Mouse (Mus musculus): ENCODE results near the gene Pde4d. TPM values are rescaled to one million over a fixed set of nuclear protein-coding genes. Genes with fewer than 3 reads are reported as not detected.

Pde4d gene
- total RNA-seq, 2 experiments from 2014 or later: 72.4 to 79.0 TPM

- DNase-seq (ENCODE audit: low spot score in 2 of 2): no peak
Measured at GRCm38 (mm10) chr13:109722237-109723119, 1272.7 kb downstream of the Pde4d start.

GRCm38 (mm10) chr13:109727346-109727745 is 1277.6 kb downstream of the Pde4d start:
- no peak for DNase-seq (ENCODE audit: low spot score in 2 of 2)

GRCm38 (mm10) chr13:109729612-109730011 is 1279.9 kb downstream of the Pde4d start:
- no peak for DNase-seq (ENCODE audit: low spot score in 2 of 2)

- no peak for DNase-seq (ENCODE audit: low spot score in 2 of 2)
Measured at GRCm38 (mm10) chr13:109732655-109733376, 1283.1 kb downstream of the Pde4d start.

DNA sequence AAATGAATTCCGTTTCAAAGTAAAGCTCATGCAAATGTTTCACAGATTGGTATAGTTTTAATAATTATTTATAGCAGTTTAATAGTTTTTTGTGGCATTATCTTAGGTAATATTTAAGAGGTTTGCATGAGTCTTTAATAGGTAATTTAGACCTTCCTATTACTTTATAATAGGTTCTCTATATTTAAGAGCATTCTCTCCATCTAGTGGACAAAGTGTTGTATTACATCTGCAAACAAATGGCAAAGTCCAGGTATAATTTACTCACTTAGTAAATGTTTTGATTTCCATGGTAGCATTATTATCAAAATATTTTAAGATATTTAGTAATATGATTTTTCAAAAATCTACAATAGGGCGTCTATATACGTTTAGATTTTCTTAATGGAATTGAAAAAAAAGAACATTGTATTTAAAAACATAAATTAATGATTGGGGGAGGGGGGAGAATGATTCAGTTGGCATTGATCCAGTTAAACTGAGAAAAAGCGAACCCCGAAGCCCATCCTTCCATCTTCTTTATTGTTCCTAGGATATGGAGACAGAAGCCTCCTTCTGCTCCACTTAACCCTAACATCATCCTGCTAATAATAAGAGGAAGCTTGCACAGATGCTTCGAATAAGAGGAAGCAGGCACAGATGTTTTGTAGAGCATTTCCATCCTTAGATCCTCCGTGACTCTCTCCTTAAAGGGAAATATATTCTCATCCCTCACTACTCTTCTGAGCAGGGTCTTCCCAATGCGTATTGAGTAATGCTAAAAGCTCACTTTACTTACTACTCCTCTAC is 1286.7 kb downstream of the Pde4d start:
- peak in 1 of 2 experiments; percentile 48 for DNase-seq (ENCODE audit: low spot score in 2 of 2)

DNA sequence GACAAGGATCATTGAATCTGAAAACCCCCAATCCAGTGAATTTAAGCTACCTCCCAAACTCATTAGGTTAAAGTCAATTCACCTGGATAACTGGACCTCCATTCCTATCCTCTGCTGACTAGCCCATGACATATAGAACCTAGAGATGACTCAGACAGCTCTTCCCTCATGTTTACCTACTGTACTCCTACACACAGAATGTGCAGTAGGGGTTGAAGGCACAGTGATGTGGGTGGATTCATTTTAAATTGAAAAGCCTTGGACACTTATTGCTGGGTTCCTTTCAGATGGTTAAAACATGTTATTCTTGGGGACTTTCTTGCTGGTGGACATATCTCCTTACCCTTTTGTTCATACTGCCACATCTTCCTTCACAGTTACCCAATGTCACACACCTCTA is 1296.7 kb downstream of the Pde4d start:
- no peak for DNase-seq (ENCODE audit: low spot score in 2 of 2)

DNA sequence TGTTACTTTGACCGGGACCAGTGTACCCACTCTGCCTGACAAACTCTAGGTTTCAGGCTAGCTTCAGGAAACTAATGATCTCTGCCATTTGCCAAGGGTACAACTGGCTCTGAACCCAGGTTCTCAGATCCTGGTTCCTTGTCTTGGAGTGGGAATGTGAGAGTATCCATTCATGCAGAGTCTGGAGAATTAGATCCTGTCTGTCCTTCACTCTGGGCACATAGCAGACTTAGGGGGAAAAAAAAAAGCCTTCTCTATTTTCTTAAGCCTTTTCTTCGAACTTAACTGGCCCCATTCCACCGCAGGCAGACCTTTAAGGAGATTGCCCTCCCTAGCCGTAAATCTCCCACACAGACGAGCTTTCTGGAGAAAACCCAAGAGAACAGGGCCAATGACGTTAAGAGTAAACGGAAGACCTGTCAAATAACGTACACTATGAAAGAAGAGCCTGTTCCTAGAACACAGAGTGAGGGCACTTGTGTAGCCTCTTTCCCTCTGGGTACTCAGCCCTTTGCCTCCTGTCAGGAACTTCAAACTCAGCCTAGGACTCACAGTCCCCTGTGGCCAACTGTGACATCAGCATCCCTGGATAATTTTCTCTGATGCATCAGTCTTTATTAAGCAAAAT is 1302.6 kb downstream of the Pde4d start:
- peak in 1 of 2 experiments; percentile 17 for DNase-seq (ENCODE audit: low spot score in 2 of 2)

- DNase-seq (ENCODE audit: low spot score in 2 of 2): no peak
Measured at GRCm38 (mm10) chr13:109756854-109757253, 1307.1 kb downstream of the Pde4d start.

DNA sequence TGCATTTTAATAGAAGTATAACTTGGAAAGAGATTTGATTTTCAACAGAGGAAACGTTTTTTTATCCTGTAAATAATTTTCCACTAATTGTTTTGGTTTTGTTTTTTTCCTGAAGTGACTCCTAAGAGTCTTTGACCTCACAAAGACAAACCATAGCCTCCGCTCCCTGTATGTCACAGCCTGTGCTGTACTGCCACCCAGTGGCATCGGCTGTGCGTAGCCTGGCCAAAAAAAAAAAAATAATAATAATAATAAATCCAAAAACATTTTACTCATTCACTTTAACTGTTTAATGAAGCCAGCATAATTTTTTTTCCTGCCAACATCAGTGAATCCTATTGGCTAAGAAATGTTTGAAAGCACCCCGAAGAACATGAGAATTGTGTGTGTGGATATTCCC is 1309.5 kb downstream of the Pde4d start:
- no peak for DNase-seq (ENCODE audit: low spot score in 2 of 2)

GRCm38 (mm10) chr13:109761081-109761480 is 1311.3 kb downstream of the Pde4d start:
- DNase-seq (ENCODE audit: low spot score in 2 of 2): no peak

- DNase-seq (ENCODE audit: low spot score in 2 of 2): no peak
Measured at GRCm38 (mm10) chr13:109774791-109775190, 1325.0 kb downstream of the Pde4d start.

- no peak for DNase-seq (ENCODE audit: low spot score in 2 of 2)
Measured at GRCm38 (mm10) chr13:109775197-109775596, 1325.4 kb downstream of the Pde4d start.

GRCm38 (mm10) chr13:109776116-109776515 is 1326.4 kb downstream of the Pde4d start:
- DNase-seq (ENCODE audit: low spot score in 2 of 2): peak; percentile 87 to 92

GRCm38 (mm10) chr13:109776995-109777394 is 1327.2 kb downstream of the Pde4d start:
- no peak for DNase-seq (ENCODE audit: low spot score in 2 of 2)

- DNase-seq (ENCODE audit: low spot score in 2 of 2): no peak
Measured at GRCm38 (mm10) chr13:109777441-109777840, 1327.7 kb downstream of the Pde4d start.

DNA sequence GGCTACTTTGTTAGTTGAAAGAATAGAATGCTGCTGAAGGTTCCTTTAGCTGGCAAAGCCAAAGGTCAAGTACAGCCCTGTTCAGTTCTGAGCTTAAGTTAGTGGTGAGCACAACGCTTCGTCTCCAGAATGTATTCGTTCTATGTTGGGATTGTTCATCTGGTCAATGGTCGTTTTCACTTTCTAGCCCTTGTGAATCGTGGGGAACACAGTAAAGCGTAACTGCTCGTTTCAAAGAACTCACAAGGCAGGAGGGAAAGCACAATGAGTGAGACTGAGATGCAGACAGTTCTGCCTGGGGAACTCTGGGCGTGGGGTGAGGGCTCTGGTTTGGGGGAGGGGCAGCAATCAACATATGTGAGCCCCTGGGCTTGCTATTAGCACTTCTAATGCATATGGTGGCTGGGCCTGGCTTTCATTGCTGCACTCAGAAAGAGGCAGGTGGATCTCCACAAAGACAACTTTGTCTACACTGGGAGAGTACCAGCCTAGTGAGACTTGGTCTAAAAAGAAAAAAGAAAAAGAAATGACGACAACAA is 1328.6 kb downstream of the Pde4d start:
- no peak for DNase-seq (ENCODE audit: low spot score in 2 of 2)

GRCm38 (mm10) chr13:109781466-109781865 is 1331.7 kb downstream of the Pde4d start:
- no peak for DNase-seq (ENCODE audit: low spot score in 2 of 2)

GRCm38 (mm10) chr13:109788604-109789003 is 1338.9 kb downstream of the Pde4d start:
- DNase-seq (ENCODE audit: low spot score in 2 of 2): no peak

DNA sequence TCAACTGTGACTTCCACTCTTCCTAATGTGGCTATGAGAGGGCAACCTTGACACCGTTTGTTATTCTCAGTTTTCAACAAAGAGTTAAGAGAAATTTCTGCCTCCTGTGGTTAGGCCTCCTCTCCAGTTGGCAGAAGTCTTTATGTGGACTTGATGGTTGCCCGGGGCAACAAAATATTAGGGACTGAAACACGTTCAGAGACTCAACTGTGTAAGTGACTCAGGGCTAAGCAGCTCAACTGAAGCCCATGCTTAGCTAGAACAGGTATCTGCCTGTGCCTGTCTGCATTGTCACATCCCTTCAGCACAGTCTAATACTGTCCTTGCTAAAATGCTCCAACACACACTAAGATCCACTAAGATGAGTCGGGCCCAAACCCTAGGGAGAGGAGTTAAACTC is 1339.4 kb downstream of the Pde4d start:
- no peak for DNase-seq (ENCODE audit: low spot score in 2 of 2)

DNA sequence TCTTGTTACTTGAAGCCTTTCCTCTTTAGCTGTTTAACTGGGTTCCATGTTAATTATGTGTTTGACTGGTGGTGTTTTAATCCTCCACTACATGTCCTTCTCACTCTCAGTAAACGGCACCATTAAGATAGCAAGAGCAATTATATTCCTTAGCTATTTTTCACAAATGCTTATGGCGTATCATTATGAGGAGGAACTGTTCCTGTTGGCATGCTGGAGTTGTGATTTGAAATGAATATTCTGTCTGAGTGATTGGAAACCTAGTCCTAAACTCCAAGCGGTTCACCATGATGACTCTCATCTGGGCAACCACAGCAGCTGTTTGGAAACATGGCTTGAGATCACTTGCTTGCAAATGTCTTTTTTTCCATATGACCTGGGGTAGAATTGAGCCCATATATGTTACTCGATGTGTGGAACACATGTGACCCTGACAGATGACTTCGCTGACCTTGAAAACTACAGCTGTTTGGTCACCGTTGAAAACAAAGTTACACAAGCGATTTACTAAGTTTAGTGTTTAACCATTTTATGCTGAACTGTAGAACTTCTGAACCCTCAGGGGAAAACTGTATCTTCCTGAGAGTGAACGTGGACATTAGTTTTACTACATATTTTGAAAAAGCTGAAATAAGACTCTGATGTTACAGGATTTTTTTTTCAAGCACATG is 1340.4 kb downstream of the Pde4d start:
- no peak for DNase-seq (ENCODE audit: low spot score in 2 of 2)
